Mouse (Mus musculus) E14TG2a.4 (cell line): ENCODE measurements around the gene Gemin7.

Experiments
- H3K27me3 ChIP-seq: 2 replicates; pipeline ENCODE4 v1.6.1; 2014; ENCODE audit warnings: low read length, control low read depth; ENCODE audit not compliant: insufficient read depth
- H3K36me3 ChIP-seq: 2 replicates; pipeline ENCODE4 v1.6.1; 2014; ENCODE audit warnings: low read length, control low read depth; ENCODE audit not compliant: insufficient read depth
- H3K4me1 ChIP-seq: replicated peaks from 2 replicates; pipeline ENCODE4 v1.6.1; 2014; ENCODE audit warnings: low read depth, low read length, control low read depth
- H3K4me3 ChIP-seq: replicated peaks from 2 replicates; pipeline ENCODE4 v1.5.1; 2014; ENCODE audit warnings: mild to moderate bottlenecking, low read length
- H3K9me3 ChIP-seq: 2 replicates; pipeline ENCODE4 v1.6.1; 2014; ENCODE audit warnings: low read length, control low read depth
- CTCF ChIP-seq: conservative IDR thresholded peaks from 2 replicates; pipeline ENCODE4 v1.5.1; 2014; ENCODE audit warnings: low read length
- NANOG ChIP-seq: IDR thresholded peaks from 2 replicates; pipeline ENCODE4 v1.6.1; 2014; ENCODE audit warnings: borderline replicate concordance, low read length, mixed read lengths
- POU5F1 ChIP-seq: IDR thresholded peaks from 2 replicates; pipeline ENCODE4 v1.6.1; 2014; ENCODE audit warnings: low read length, borderline replicate concordance

Gene Gemin7

DNA sequence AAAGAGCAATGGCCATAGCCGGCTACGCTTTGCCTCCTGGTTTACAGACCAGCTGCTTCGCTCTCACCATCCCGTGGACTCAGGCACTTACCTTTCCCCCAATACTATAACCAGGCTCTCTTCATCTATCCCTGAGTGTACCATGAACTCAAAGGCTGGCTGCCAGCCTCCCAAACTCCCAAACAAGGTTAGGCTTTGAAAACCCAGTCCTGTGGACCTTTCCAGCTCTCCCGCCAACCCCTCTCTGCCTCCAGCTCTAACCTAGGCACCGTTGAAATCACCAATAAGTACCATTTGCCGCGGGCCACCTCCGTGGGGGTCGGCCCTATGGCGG is 16.0 kb downstream of the Gemin7 start:
- Histone ChIP-seq H3K36me3 (peaks cover 64% of the 10 kb centered on the region), H3K27me3 (peaks cover 9% of the 10 kb centered on the region), H3K4me3 (peak overlapping the region; percentile 97), H3K9me3 (no peaks in the 10 kb centered on the region), H3K4me1 (peaks cover 82% of the 10 kb centered on the region)
- TF ChIP-seq NANOG (no peak), CTCF (no peak)

DNA sequence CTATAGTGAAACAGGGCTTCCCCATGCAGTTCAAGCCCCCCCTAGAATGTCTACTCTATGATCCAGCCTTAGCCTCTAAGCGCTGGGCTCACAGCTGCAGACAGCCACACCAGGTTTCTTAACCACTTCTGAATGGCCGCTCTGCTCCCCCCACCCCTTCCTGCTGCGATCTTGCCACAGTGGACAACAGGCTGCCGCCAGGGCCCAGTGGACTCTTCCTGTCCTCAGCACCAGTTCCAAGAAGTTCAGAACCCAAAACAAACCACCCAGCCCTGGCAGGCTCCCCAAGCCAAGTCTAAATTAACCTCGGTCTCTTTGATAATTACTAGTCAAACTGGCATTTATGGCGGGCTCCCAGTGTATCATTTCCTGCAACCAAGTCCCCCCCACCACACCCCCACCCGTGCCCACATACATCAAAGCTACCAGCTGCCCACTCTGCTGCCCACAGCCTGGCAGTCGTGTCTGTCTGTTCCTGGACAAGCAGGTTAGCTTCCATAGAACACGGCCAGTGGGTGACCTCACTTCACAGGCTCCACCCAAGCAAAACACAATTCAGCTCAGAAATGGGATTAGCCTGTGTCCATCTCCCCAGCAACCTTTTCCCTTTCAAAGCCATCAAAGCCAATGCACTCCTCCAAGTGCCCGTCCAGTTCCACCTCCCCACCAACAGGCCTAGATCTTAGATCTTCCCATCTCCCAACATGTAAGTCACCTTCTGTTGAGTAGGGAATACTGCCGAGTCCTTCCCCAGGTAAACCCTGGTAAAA is 16.7 kb downstream of the Gemin7 start:
- TF ChIP-seq CTCF: no peak
- no peak for TF ChIP-seq POU5F1
- TF ChIP-seq NANOG: no peak
- Histone ChIP-seq H3K4me3 (peak overlapping the region; percentile 97), H3K4me1 (peaks cover 80% of the 10 kb centered on the region), H3K9me3 (no peaks in the 10 kb centered on the region), H3K27me3 (peaks cover 9% of the 10 kb centered on the region), H3K36me3 (peaks cover 64% of the 10 kb centered on the region)

DNA sequence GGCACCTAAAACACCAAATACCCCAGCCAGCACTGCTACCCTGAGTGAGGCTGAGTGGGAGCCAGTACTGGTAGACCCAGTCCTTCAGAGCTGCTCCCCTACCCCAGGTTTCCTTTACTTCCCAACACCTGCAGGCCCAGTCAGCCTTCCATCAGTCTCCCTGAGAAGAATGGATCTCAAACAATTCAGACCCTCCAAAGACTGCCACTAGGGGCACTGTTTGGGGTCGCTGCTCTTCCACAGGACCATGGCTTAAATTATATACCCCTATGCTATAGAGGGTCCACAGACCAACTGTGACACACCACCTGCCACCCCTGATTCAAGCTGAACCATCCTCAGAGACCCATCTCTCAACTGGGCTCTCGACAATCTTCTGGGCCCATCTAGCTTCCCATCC is 18.4 kb downstream of the Gemin7 start:
- peaks cover 9% of the 10 kb centered on the region for H3K27me3 ChIP-seq
- H3K4me3 ChIP-seq: no peak overlapping the region
- peaks cover 59% of the 10 kb centered on the region for H3K36me3 ChIP-seq
- H3K4me1 ChIP-seq: peaks cover 83% of the 10 kb centered on the region
- TF ChIP-seq NANOG (no peak), CTCF (peak; percentile 65), POU5F1 (no peak)
- no peaks in the 10 kb centered on the region for H3K9me3 ChIP-seq

- TF ChIP-seq NANOG (no peak), POU5F1 (no peak), CTCF (no peak)
- Histone ChIP-seq H3K36me3 (peaks cover 60% of the 10 kb centered on the region), H3K4me3 (no peak overlapping the region), H3K27me3 (peaks cover 9% of the 10 kb centered on the region), H3K4me1 (peaks cover 79% of the 10 kb centered on the region), H3K9me3 (no peaks in the 10 kb centered on the region)
Measured at GRCm38 (mm10) chr7:19557982-19558900, 19.2 kb downstream of the Gemin7 start.

- Histone ChIP-seq H3K4me1 (peaks cover 72% of the 10 kb centered on the region), H3K27me3 (peaks cover 9% of the 10 kb centered on the region), H3K4me3 (no peak overlapping the region), H3K36me3 (peaks cover 72% of the 10 kb centered on the region), H3K9me3 (no peaks in the 10 kb centered on the region)
- no peak for TF ChIP-seq CTCF
- no peak for TF ChIP-seq POU5F1
- TF ChIP-seq NANOG: no peak
Measured at GRCm38 (mm10) chr7:19557086-19557485, 20.3 kb downstream of the Gemin7 start.

- Histone ChIP-seq H3K4me1 (peaks cover 53% of the 10 kb centered on the region), H3K36me3 (peaks cover 73% of the 10 kb centered on the region), H3K9me3 (no peaks in the 10 kb centered on the region), H3K4me3 (no peak overlapping the region), H3K27me3 (no peaks in the 10 kb centered on the region)
- TF ChIP-seq CTCF: no peak
Measured at GRCm38 (mm10) chr7:19554168-19554567, 23.2 kb downstream of the Gemin7 start.

GRCm38 (mm10) chr7:19552443-19552842 is 25.0 kb downstream of the Gemin7 start:
- H3K9me3 ChIP-seq: no peaks in the 10 kb centered on the region
- H3K36me3 ChIP-seq: peaks cover 71% of the 10 kb centered on the region
- H3K4me1 ChIP-seq: peaks cover 40% of the 10 kb centered on the region
- TF ChIP-seq CTCF (no peak), NANOG (no peak), POU5F1 (no peak)
- no peak overlapping the region for H3K4me3 ChIP-seq
- H3K27me3 ChIP-seq: no peaks in the 10 kb centered on the region

GRCm38 (mm10) chr7:19551634-19552033 is 25.8 kb downstream of the Gemin7 start:
- no peaks in the 10 kb centered on the region for H3K27me3 ChIP-seq
- no peaks in the 10 kb centered on the region for H3K9me3 ChIP-seq
- H3K36me3 ChIP-seq: peaks cover 71% of the 10 kb centered on the region
- H3K4me1 ChIP-seq: peaks cover 33% of the 10 kb centered on the region
- TF ChIP-seq CTCF (no peak), POU5F1 (no peak), NANOG (no peak)
- no peak overlapping the region for H3K4me3 ChIP-seq

GRCm38 (mm10) chr7:19549394-19549793 is 28.0 kb downstream of the Gemin7 start:
- no peaks in the 10 kb centered on the region for H3K9me3 ChIP-seq
- TF ChIP-seq POU5F1 (no peak), NANOG (no peak), CTCF (no peak)
- H3K27me3 ChIP-seq: no peaks in the 10 kb centered on the region

More at GRCm38 (mm10) chr7:19549394-19549793, 28.0 kb downstream of the Gemin7 start:
- H3K4me1 ChIP-seq: peaks cover 21% of the 10 kb centered on the region
- H3K4me3 ChIP-seq: no peak overlapping the region
- H3K36me3 ChIP-seq: peaks cover 62% of the 10 kb centered on the region
